Mouse (Mus musculus): Measurements from ENCODE around the gene Olfr467.
"Not testable (repeated sequence)": the region's sequence is repeated elsewhere in the genome, so short reads cannot be mapped to it uniquely, and the experiment has no call there.

Gene Olfr467

GRCm38 (mm10) chr7:107811963-107812362, at the start of gene Olfr467:
Gene Olfr467, plus strand, starts transcription at chr7:107812263.
- no peak for DNase-seq

GRCm38 (mm10) chr7:107770812-107771211, 41.3 kb upstream of the Olfr467 start:
- DNase-seq: no peak

DNA sequence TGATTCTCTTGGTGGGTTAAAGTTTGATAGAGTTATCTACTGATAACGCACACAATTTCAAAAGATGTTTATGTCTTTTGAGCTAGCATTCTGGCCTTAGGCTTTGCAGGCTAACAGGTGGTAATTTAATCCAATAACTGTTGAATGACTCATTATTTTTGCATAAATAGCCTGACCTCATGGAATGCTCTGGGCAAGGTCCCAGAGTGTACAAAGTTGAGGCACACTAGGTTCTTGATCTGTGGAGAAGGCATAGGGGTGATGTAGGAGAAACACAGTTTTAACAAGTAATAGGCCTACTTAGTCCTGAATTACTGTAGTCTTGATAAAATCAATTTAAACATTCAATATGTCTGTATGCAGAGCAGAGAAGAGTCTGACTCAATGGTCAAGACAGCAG, 33.8 kb upstream of the Olfr467 start:
- no peak for DNase-seq

GRCm38 (mm10) chr7:107779611-107780010, 32.5 kb upstream of the Olfr467 start:
- peak; percentile 18 to 44 for DNase-seq

GRCm38 (mm10) chr7:107787977-107788620, 24.0 kb upstream of the Olfr467 start:
- DNase-seq: peak; percentile 21 to 30

DNA sequence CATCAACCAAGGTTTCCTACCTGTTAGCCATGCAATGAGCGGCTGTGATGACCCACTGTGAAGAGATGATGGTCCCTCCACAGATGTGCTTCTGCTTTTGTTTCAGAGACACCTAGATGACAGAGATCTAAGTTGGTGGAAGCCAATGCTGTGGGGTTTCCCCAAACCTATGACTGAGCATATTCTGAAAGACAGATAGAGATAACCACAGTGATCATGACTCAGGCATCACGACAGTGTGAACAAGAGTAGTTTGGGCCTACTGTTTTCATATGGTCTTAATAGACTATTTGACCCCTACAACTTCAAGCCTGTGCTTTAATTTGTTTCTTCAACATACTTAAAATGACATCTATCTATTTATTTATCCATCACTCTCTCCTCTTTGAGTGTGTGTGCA, 15.6 kb upstream of the Olfr467 start:
- DNase-seq: no peak

GRCm38 (mm10) chr7:107801108-107801507, 11.0 kb upstream of the Olfr467 start, which contains the start of gene Ovch2:
Gene Ovch2, minus strand, starts transcription at chr7:107801208.
- DNase-seq: no peak

GRCm38 (mm10) chr7:107802138-107802537, 9.9 kb upstream of the Olfr467 start:
- no peak for DNase-seq

DNA sequence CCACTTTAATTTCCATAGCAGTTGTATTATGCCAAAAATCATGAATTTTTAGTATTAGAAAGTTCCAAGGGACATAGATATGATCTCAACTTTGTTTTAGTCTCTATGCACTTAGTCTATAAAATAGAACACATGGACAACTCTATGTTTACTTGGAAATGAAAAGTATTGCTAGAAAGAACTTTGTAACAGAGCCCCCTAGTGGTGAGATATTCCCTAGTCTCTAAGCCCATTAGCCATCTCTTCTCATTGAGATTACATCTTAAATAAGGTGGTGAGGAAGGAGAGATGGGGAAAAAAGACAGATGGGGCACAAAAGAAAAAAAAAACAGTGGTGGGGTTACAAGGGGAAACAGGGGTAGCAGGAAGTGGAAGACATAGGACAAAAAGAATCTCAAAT, 7.4 kb downstream of the Olfr467 start:
- DNase-seq: peak in 1 of 2 experiments; percentile 6

DNA sequence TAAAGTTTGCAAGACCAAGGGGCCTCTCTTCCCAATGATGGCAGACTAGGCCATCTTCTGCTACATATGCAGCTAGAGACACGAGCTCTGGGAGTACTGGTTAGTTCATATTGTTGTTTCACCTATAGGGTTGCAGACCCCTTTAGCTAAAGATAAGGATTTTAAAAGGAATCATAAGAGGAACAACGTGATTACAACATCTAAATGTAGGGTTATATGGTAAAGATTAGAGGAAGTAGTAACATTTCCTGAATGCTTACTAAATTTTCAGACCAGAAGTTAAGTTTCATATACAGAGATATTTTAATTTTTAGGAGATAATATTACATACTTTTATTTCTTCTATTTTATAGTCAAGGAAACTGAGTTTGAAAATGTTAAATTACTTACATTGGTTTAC, 11.8 kb downstream of the Olfr467 start:
- DNase-seq: not testable (repeated sequence)

- not testable (repeated sequence) for DNase-seq
Observed at GRCm38 (mm10) chr7:107825441-107825840, 13.4 kb downstream of the Olfr467 start, which contains the start of gene Olfr469. Gene Olfr469, minus strand, starts transcription at chr7:107825541.

GRCm38 (mm10) chr7:107841719-107842118, 29.7 kb downstream of the Olfr467 start:
- peak in 1 of 2 experiments; percentile 2 for DNase-seq

GRCm38 (mm10) chr7:107847390-107847789, 35.3 kb downstream of the Olfr467 start, which contains the start of gene Olfr470:
Gene Olfr470, minus strand, starts transcription at chr7:107847490.
- DNase-seq: not testable (repeated sequence)
